Mouse (Mus musculus) forebrain, embryonic 14.5 days (tissue): ENCODE results near the gene Slc39a7. TPM values are rescaled to one million over a fixed set of nuclear protein-coding genes. Genes with fewer than 3 reads are reported as not detected.

Experiments used
- ATAC-seq: fragments of 200-750 bp; cut with Nextera tagmentation; 2 replicates; pipeline ENCODE4 v1.8.0; 2017; ENCODE audit warnings: mild to moderate bottlenecking, moderate library complexity
- DNase-seq: peaks from one replicate; pipeline ENCODE4 v3.0.0-alpha.2; 2015; ENCODE audit warnings: low spot score
- H3K27ac ChIP-seq: fragments of 300-500 bp; sonication (generic); 2 replicates; pipeline ENCODE4 v1.5.1; 2014; ENCODE audit warnings: low read depth, mild to moderate bottlenecking, control low read depth, low read length, moderate library complexity
- H3K27me3 ChIP-seq: fragments of 300-500 bp; sonication (generic); replicated peaks from 2 replicates; pipeline ENCODE4 v1.6.1; 2014; ENCODE audit warnings: low read length, control low read depth, mixed read lengths; ENCODE audit not compliant: control insufficient read depth, insufficient read depth
- H3K36me3 ChIP-seq: fragments of 300-500 bp; sonication (generic); 2 replicates; pipeline ENCODE4 v1.6.1; 2014; ENCODE audit warnings: low read length, control low read depth; ENCODE audit not compliant: control insufficient read depth, insufficient read depth
- H3K4me1 ChIP-seq: fragments of 300-500 bp; sonication (generic); 2 replicates; pipeline ENCODE4 v1.6.1; 2014; ENCODE audit warnings: antibody characterized with exemption, low read length, control low read depth; ENCODE audit not compliant: control insufficient read depth, insufficient read depth
- H3K4me2 ChIP-seq: fragments of 300-500 bp; sonication (generic); 2 replicates; pipeline ENCODE4 v1.6.1; 2014; ENCODE audit warnings: mild to moderate bottlenecking, control low read depth, low read length
- H3K4me3 ChIP-seq: fragments of 300-500 bp; sonication (generic); 2 replicates; pipeline ENCODE4 v1.5.1; 2014; ENCODE audit warnings: low read depth, low read length, control low read depth
- H3K9ac ChIP-seq: fragments of 300-500 bp; sonication (generic); 2 replicates; pipeline ENCODE4 v1.6.1; 2014; ENCODE audit warnings: mild to moderate bottlenecking, low read length, control low read depth, moderate library complexity
- H3K9me3 ChIP-seq: fragments of 300-500 bp; sonication (generic); replicated peaks from 2 replicates; pipeline ENCODE4 v1.6.1; 2016; ENCODE audit warnings: low read length, control low read depth, mixed read lengths; ENCODE audit not compliant: control insufficient read depth
- WGBS: fragments of 180-500 bp; shearing (Covaris S2); extraction: QIAGEN DNeasy Blood & Tissue Kit; methylation state at CpG from one replicate; pipeline ENCODE4 v1.1.7; 2014; 5-methylcytosine and 5-hydroxymethylcytosine counted together
- polyA plus RNA-seq: library from polyadenylated mRNA; unstranded; fragments of >200 nt; fragmentation: Nextera tagmentation; extraction: Ambion mirVana; gene quantifications from 2 replicates; pipeline ENCODE4 v1.2.1, GENCODE M21; 2014

Gene Slc39a7
- polyA plus RNA-seq, 1 experiment from 2014 or later = 78.3 TPM

GRCm38 (mm10) chr17:34047404-34048050 is 16.0 kb upstream of the Slc39a7 start:
- Histone ChIP-seq H3K4me3 (no peak overlapping the region), H3K27me3 (no peaks in the 10 kb centered on the region), H3K9me3 (no peaks in the 10 kb centered on the region), H3K9ac (no peak overlapping the region), H3K4me1 (no peaks in the 10 kb centered on the region), H3K27ac (no peak overlapping the region), H3K4me2 (no peak overlapping the region), H3K36me3 (no peaks in the 10 kb centered on the region)
- DNase-seq = no peak
- ATAC-seq = no peak
- 99% methylated on average over 5 of the region's 5 CpGs for WGBS

- WGBS = 80% methylated on average over 14 of the region's 14 CpGs
- H3K27ac ChIP-seq = no peak overlapping the region
- H3K4me3 ChIP-seq = no peak overlapping the region
- H3K27me3 ChIP-seq = no peaks in the 10 kb centered on the region
- DNase-seq (no peak), ATAC-seq (no peak)
- H3K9me3 ChIP-seq = no peaks in the 10 kb centered on the region
- H3K4me1 ChIP-seq = no peaks in the 10 kb centered on the region
- H3K4me2 ChIP-seq = no peak overlapping the region
- H3K9ac ChIP-seq = no peak overlapping the region
- H3K36me3 ChIP-seq = no peaks in the 10 kb centered on the region
These were observed 14.5 kb upstream of the Slc39a7 start for GRCm38 (mm10) chr17:34045941-34046340.

GRCm38 (mm10) chr17:34039562-34040450 is 8.3 kb upstream of the Slc39a7 start:
- Histone ChIP-seq H3K4me1 (peaks cover 17% of the 10 kb centered on the region), H3K27me3 (no peaks in the 10 kb centered on the region), H3K27ac (no peak overlapping the region), H3K9ac (peak overlapping the region; percentile 57), H3K9me3 (no peaks in the 10 kb centered on the region), H3K4me2 (peak overlapping the region; percentile 62), H3K4me3 (peak overlapping the region; percentile 29), H3K36me3 (peaks cover 31% of the 10 kb centered on the region)
- 26% methylated on average over 17 of the region's 17 CpGs for WGBS
- DNase-seq (peak; percentile 10), ATAC-seq (0 out of 2 replicates have a peak, but pooled peaks have one; percentile 10)

GRCm38 (mm10) chr17:34038878-34039561 is 7.5 kb upstream of the Slc39a7 start, which contains the start of gene Col11a2:
TSS of gene Col11a2 (plus strand) at chr17:34039437.
- WGBS = 4% methylated on average over 28 of the region's 28 CpGs
- DNase-seq = peak; percentile 52

GRCm38 (mm10) chr17:34038440-34038839 is 7.0 kb upstream of the Slc39a7 start:
- DNase-seq = peak; percentile 63
- Histone ChIP-seq H3K27ac (peak overlapping the region; percentile 14; the same call in 1 of the 2 replicates), H3K4me3 (peak overlapping the region; percentile 29), H3K9me3 (no peaks in the 10 kb centered on the region), H3K36me3 (peaks cover 42% of the 10 kb centered on the region), H3K4me2 (peak overlapping the region; percentile 62), H3K27me3 (no peaks in the 10 kb centered on the region), H3K9ac (peak overlapping the region; percentile 57), H3K4me1 (peaks cover 17% of the 10 kb centered on the region)
- peak; percentile 58 for ATAC-seq
- WGBS = 4% methylated on average over 21 of the region's 21 CpGs

More at GRCm38 (mm10) chr17:34038878-34039561, 7.5 kb upstream of the Slc39a7 start, which contains the start of gene Col11a2:
- H3K4me3 ChIP-seq = peak within 1 kb of the TSS; percentile 29
- H3K27me3 ChIP-seq = no peaks in the 10 kb centered on the region
- H3K9me3 ChIP-seq = no peaks in the 10 kb centered on the region
- H3K9ac ChIP-seq = peak within 1 kb of the TSS; percentile 57
- peak; percentile 62 for ATAC-seq
- H3K4me2 ChIP-seq = peak within 1 kb of the TSS; percentile 62
- H3K27ac ChIP-seq = peak within 1 kb of the TSS; percentile 14; the same call in 1 of the 2 replicates
- peaks cover 38% of the 10 kb centered on the region for H3K36me3 ChIP-seq
- peaks cover 17% of the 10 kb centered on the region for H3K4me1 ChIP-seq

GRCm38 (mm10) chr17:34037241-34037640 is 5.8 kb upstream of the Slc39a7 start:
- ATAC-seq (no peak), DNase-seq (no peak)
- Histone ChIP-seq H3K9ac (no peak overlapping the region), H3K27ac (no peak overlapping the region), H3K4me1 (peaks cover 25% of the 10 kb centered on the region), H3K36me3 (peaks cover 42% of the 10 kb centered on the region), H3K9me3 (no peaks in the 10 kb centered on the region), H3K4me3 (no peak overlapping the region), H3K27me3 (no peaks in the 10 kb centered on the region), H3K4me2 (no peak overlapping the region)
- WGBS = 90% methylated on average over 7 of the region's 7 CpGs

- no peak overlapping the region for H3K4me3 ChIP-seq
These were observed 5.2 kb upstream of the Slc39a7 start for GRCm38 (mm10) chr17:34036647-34037046.

GRCm38 (mm10) chr17:34035517-34035916 is 4.0 kb upstream of the Slc39a7 start:
- 90% methylated on average over 9 of the region's 9 CpGs for whole genome bisulfite sequencing
- Histone ChIP-seq H3K9ac (no peak overlapping the region), H3K27me3 (no peaks in the 10 kb centered on the region), H3K27ac (no peak overlapping the region), H3K4me2 (no peak overlapping the region), H3K4me1 (peaks cover 30% of the 10 kb centered on the region), H3K4me3 (no peak overlapping the region), H3K36me3 (peaks cover 42% of the 10 kb centered on the region), H3K9me3 (no peaks in the 10 kb centered on the region)
- no peak for ATAC-seq
- DNase-seq = no peak

More at GRCm38 (mm10) chr17:34036647-34037046, 5.2 kb upstream of the Slc39a7 start:
- H3K36me3 ChIP-seq = peaks cover 42% of the 10 kb centered on the region
- H3K27me3 ChIP-seq = no peaks in the 10 kb centered on the region
- H3K4me2 ChIP-seq = no peak overlapping the region
- no peak overlapping the region for H3K9ac ChIP-seq
- no peak for DNase-seq
- no peak for ATAC-seq
- 86% methylated on average over 10 of the region's 10 CpGs for WGBS
- H3K27ac ChIP-seq = no peak overlapping the region
- no peaks in the 10 kb centered on the region for H3K9me3 ChIP-seq
- H3K4me1 ChIP-seq = peaks cover 25% of the 10 kb centered on the region
